Mouse (Mus musculus): ENCODE results near the gene Fhl4. TPM values are rescaled to one million over a fixed set of nuclear protein-coding genes. Genes with fewer than 3 reads are reported as not detected.

Gene Fhl4
- polyA plus RNA-seq (2012; rRNA removed), result 0.82 and 0.87 TPM in 2 replicates

- H3K27ac ChIP-seq (ENCODE audit: insufficient read depth, low read length), result peak within 1 kb of the TSS; percentile 88
- H3K4me1 ChIP-seq (ENCODE audit: control insufficient read depth, insufficient read depth, low read length), result no peaks in the 10 kb centered on the region; the same call in 1 of the 2 replicates
- WGBS, result under 1% methylated on average over 93 of the region's 96 CpGs
- peak; percentile 79 to 81 for DNase-seq
- TF ChIP-seq POLR2A (IDR thresholded peaks at IDR 0.05; ENCODE audit: borderline replicate concordance, insufficient read depth, low read length), result peak; percentile 38; the same call in 1 of the 2 replicates
- no peak for TF ChIP-seq CTCF (IDR thresholded peaks at IDR 0.05; ENCODE audit: borderline replicate concordance, insufficient read depth, low read depth, low read length)
- peak within 1 kb of the TSS; percentile 96 for H3K4me3 ChIP-seq (replicated peaks; ENCODE audit: insufficient read depth, low read depth, low read length)
- H3K27me3 ChIP-seq (ENCODE audit: control insufficient read depth, insufficient read depth, low read length), result no peaks in the 10 kb centered on the region
These were observed at the start of gene Fhl4, which contains the start of gene Tmem263 for GRCm38 (mm10) chr10:85102247-85103084. TSS of gene Fhl4 (minus strand) at chr10:85102495. TSS of gene Tmem263 (plus strand) at chr10:85102627.

DNA sequence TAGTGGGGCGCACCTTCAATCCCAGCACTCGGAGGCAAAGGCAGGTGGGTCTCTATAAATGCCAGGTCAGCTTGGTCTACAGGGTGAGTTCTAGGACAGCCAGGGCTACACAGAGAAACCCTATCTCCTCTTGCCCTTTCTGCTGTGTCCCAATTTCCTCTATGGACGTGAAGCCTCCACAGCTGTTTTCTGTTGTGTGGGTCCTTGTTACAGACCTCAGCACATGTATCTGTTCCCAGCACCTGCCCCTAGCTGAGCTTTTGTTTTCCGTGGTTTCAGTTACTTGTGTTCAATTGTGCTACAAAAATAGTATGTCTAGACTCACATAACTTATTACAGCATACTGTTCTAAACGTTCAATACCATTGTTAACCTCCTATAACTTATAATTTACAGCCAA lies 46.9 kb upstream of the Fhl4 start:
- no peak for DNase-seq
- no peak overlapping the region for H3K27ac ChIP-seq (ENCODE audit: insufficient read depth, low read length)
- 83% methylated on average over 5 of the region's 5 CpGs for WGBS
- H3K4me3 ChIP-seq (replicated peaks; ENCODE audit: insufficient read depth, low read depth, low read length), result no peak overlapping the region
- TF ChIP-seq CTCF (IDR thresholded peaks at IDR 0.05; ENCODE audit: borderline replicate concordance, insufficient read depth, low read depth, low read length), result no peak
- no peak for TF ChIP-seq POLR2A (IDR thresholded peaks at IDR 0.05; ENCODE audit: borderline replicate concordance, insufficient read depth, low read length)
- no peaks in the 10 kb centered on the region; the same call in 1 of the 2 replicates for H3K4me1 ChIP-seq (ENCODE audit: control insufficient read depth, insufficient read depth, low read length)
- H3K27me3 ChIP-seq (ENCODE audit: control insufficient read depth, insufficient read depth, low read length), result no peaks in the 10 kb centered on the region

- Histone ChIP-seq H3K27me3 (ENCODE audit: control insufficient read depth, insufficient read depth, low read length) (no peaks in the 10 kb centered on the region), H3K27ac (ENCODE audit: insufficient read depth, low read length) (no peak overlapping the region), H3K4me3 (replicated peaks; ENCODE audit: insufficient read depth, low read depth, low read length) (no peak overlapping the region), H3K4me1 (ENCODE audit: control insufficient read depth, insufficient read depth, low read length) (no peaks in the 10 kb centered on the region; the same call in 1 of the 2 replicates)
- 29% methylated on average over 14 of the region's 14 CpGs for WGBS
- peak; percentile 64 to 76 for DNase-seq
- no peak for TF ChIP-seq CTCF (IDR thresholded peaks at IDR 0.05; ENCODE audit: borderline replicate concordance, insufficient read depth, low read depth, low read length)
- TF ChIP-seq POLR2A (IDR thresholded peaks at IDR 0.05; ENCODE audit: borderline replicate concordance, insufficient read depth, low read length), result no peak
These were observed 44.0 kb upstream of the Fhl4 start for GRCm38 (mm10) chr10:85146282-85146681.

DNA sequence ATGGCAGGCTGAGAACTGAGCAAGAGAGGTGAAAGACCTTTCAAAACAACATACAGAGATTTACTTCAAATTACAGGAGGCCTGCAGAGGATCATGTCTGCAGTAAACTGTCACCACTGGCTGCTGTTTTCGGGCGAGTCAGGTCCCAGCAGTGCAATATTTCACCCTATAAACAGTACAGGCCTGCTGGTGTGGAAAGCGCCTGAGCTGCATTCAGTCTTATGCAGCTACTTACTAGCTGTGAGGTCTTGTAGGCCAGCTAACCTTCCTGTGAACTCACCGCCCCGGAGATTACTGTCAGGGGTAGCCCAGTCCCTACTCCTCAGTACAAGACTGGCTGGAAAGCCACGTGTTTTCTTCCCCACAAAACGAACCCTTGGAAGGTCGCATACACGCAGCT lies 39.2 kb upstream of the Fhl4 start:
- no peaks in the 10 kb centered on the region; the same call in 1 of the 2 replicates for H3K4me1 ChIP-seq (ENCODE audit: control insufficient read depth, insufficient read depth, low read length)
- 90% methylated on average over 9 of the region's 9 CpGs for WGBS
- no peak overlapping the region for H3K4me3 ChIP-seq (replicated peaks; ENCODE audit: insufficient read depth, low read depth, low read length)
- no peak overlapping the region for H3K27ac ChIP-seq (ENCODE audit: insufficient read depth, low read length)
- DNase-seq, result no peak
- TF ChIP-seq POLR2A (IDR thresholded peaks at IDR 0.05; ENCODE audit: borderline replicate concordance, insufficient read depth, low read length), result no peak
- no peak for TF ChIP-seq CTCF (IDR thresholded peaks at IDR 0.05; ENCODE audit: borderline replicate concordance, insufficient read depth, low read depth, low read length)
- H3K27me3 ChIP-seq (ENCODE audit: control insufficient read depth, insufficient read depth, low read length), result no peaks in the 10 kb centered on the region

DNA sequence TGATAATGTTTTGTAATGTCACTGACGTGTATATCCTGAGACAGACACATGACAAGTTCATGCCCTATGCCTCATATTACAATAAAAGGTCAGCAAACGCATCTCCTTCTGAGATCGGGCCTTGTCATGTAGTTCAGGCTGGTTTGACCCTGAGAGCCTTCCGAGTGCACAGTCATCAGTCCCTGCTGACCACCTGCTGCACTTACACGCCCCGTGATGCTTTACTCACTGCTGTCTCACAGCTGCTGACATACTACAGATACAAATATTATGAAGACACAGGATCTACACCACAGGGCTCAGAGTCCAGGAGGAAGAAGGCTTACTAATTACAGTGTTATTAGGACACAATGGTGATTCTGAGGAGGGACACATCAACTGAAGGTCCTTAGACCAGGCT lies 34.3 kb upstream of the Fhl4 start:
- no peak overlapping the region for H3K27ac ChIP-seq (ENCODE audit: insufficient read depth, low read length)
- no peak for DNase-seq
- no peaks in the 10 kb centered on the region for H3K4me1 ChIP-seq (ENCODE audit: control insufficient read depth, insufficient read depth, low read length)
- H3K4me3 ChIP-seq (replicated peaks; ENCODE audit: insufficient read depth, low read depth, low read length), result no peak overlapping the region
- H3K27me3 ChIP-seq (ENCODE audit: control insufficient read depth, insufficient read depth, low read length), result no peaks in the 10 kb centered on the region
- TF ChIP-seq CTCF (IDR thresholded peaks at IDR 0.05; ENCODE audit: borderline replicate concordance, insufficient read depth, low read depth, low read length), result no peak
- TF ChIP-seq POLR2A (IDR thresholded peaks at IDR 0.05; ENCODE audit: borderline replicate concordance, insufficient read depth, low read length), result no peak
- 85% methylated on average over 6 of the region's 6 CpGs for WGBS

DNA sequence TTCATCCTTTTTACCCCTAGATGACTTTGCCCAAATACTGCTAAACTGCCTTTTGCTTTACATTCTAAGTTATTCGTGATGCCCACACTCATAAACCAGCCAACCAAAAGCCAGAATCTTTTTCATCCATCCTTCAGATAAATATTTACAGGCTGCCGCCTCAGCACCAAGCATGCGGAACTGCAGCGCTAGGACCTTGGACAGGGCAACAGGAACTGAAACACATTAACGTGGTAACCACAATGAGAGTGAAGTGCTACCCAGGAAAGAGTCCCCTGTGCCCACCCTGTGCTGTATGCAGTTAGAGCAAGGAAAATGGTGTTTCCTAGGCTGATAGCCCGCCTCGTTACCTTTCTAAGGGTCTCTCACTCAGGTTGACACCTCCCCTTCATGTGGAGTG lies 26.2 kb upstream of the Fhl4 start:
- Histone ChIP-seq H3K27ac (ENCODE audit: insufficient read depth, low read length) (no peak overlapping the region), H3K4me3 (replicated peaks; ENCODE audit: insufficient read depth, low read depth, low read length) (no peak overlapping the region), H3K4me1 (ENCODE audit: control insufficient read depth, insufficient read depth, low read length) (peaks cover 3% of the 10 kb centered on the region; the same call in 1 of the 2 replicates), H3K27me3 (ENCODE audit: control insufficient read depth, insufficient read depth, low read length) (no peaks in the 10 kb centered on the region)
- DNase-seq, result no peak
- no peak for TF ChIP-seq CTCF (IDR thresholded peaks at IDR 0.05; ENCODE audit: borderline replicate concordance, insufficient read depth, low read depth, low read length)
- no peak for TF ChIP-seq POLR2A (IDR thresholded peaks at IDR 0.05; ENCODE audit: borderline replicate concordance, insufficient read depth, low read length)
- 27% methylated on average over 7 of the region's 7 CpGs for WGBS

- TF ChIP-seq CTCF (IDR thresholded peaks at IDR 0.05; ENCODE audit: borderline replicate concordance, insufficient read depth, low read depth, low read length) (no peak; the same call in 1 of the 2 replicates), POLR2A (IDR thresholded peaks at IDR 0.05; ENCODE audit: borderline replicate concordance, insufficient read depth, low read length) (peak; percentile 57; the same call in 1 of the 2 replicates)
- H3K4me1 ChIP-seq (ENCODE audit: control insufficient read depth, insufficient read depth, low read length), result peaks cover 3% of the 10 kb centered on the region; the same call in 1 of the 2 replicates
- WGBS, result 4% methylated on average over 20 of the region's 20 CpGs
- H3K4me3 ChIP-seq (replicated peaks; ENCODE audit: insufficient read depth, low read depth, low read length), result peak within 1 kb of the TSS; percentile 83
- peak; percentile 96 to 99 for DNase-seq
- H3K27ac ChIP-seq (ENCODE audit: insufficient read depth, low read length), result peak within 1 kb of the TSS; percentile 74
- H3K27me3 ChIP-seq (ENCODE audit: control insufficient read depth, insufficient read depth, low read length), result no peaks in the 10 kb centered on the region
These were observed 25.3 kb upstream of the Fhl4 start, which contains the start of gene Mterf2 for GRCm38 (mm10) chr10:85127395-85128287. TSS of gene Mterf2 (minus strand) at chr10:85128027.

All from cerebellum, adult 2 months (tissue).